7 mouse cellular contexts compared by ENCODE assay signal in the genomic region with DNA sequence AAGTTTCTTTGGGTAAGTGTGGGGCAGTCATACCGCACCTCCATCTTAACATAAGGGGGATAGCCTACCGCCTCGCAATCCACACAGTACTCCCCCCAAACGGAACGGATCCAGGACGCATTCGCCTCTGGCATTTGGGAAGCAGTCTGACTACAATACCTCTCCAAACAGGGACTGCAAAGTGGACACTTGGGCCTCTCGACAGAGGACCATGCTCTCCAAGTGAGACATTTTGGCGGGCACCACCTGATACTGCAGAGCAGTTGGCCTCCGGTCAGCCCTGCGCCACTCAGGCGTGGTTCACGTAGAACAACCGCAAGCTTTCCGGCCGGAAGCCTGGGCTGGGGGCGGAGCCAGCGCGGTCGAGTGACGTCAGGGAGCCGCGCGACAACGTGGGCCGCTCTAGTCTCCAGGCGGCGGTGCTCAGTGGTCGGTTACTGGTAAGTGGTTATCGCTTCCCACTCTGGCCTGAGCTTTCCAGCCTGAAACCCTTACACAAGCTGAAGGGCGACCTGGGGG. TPM values are rescaled to one million over a fixed set of nuclear protein-coding genes. Genes with fewer than 3 reads are reported as not detected.
DNase-seq lines count a peak whose midpoint lies in the region; ATAC-seq and TF ChIP-seq lines count a peak whose summit lies in the region.

A gene (minus strand): TSS at position 397 of the 519 bp plus-strand sequence.

- peak within 1 kb of the TSS; percentile 67 for H3K9ac ChIP-seq in intestine, postnatal 0 days (ENCODE audit: low read depth, low read length)
- H3K9ac ChIP-seq in midbrain, embryonic 12.5 days (replicated peaks) = peak within 1 kb of the TSS; percentile 77

- no peaks in the 10 kb centered on the region for H3K4me1 ChIP-seq in intestine, postnatal 0 days (replicated peaks; ENCODE audit: control insufficient read depth, insufficient read depth, low read length)
- peaks cover 10% of the 10 kb centered on the region for H3K4me1 ChIP-seq in midbrain, embryonic 12.5 days
- H3K4me1 ChIP-seq in small intestine, adult 2 months (ENCODE audit: control insufficient read depth, insufficient read depth, insufficient read length, low read length) = peaks cover 2% of the 10 kb centered on the region; the same call in 1 of the 2 replicates

- H3K27ac ChIP-seq in intestine, postnatal 0 days (ENCODE audit: low read depth, low read length) = peak within 1 kb of the TSS; percentile 69
- H3K27ac ChIP-seq in midbrain, embryonic 12.5 days (replicated peaks) = peak within 1 kb of the TSS; percentile 70
- H3K27ac ChIP-seq in small intestine, adult 2 months (ENCODE audit: insufficient read depth, low read depth, low read length) = peak within 1 kb of the TSS; percentile 77

- H3K36me3 ChIP-seq in intestine, postnatal 0 days (ENCODE audit: control insufficient read depth, insufficient read depth) = peaks cover 15% of the 10 kb centered on the region
- peaks cover 15% of the 10 kb centered on the region for H3K36me3 ChIP-seq in midbrain, embryonic 12.5 days
- H3K36me3 ChIP-seq in small intestine, adult 2 months (ENCODE audit: control insufficient read depth, insufficient read depth, low read length) = peaks cover 13% of the 10 kb centered on the region

- no peaks in the 10 kb centered on the region for H3K9me3 ChIP-seq in intestine, postnatal 0 days (ENCODE audit: control insufficient read depth)
- no peaks in the 10 kb centered on the region for H3K9me3 ChIP-seq in midbrain, embryonic 12.5 days

- H3K4me3 ChIP-seq in intestine, postnatal 0 days (ENCODE audit: low read depth, low read length) = peak within 1 kb of the TSS; percentile 70
- H3K4me3 ChIP-seq in midbrain, embryonic 12.5 days = peak within 1 kb of the TSS; percentile 70
- H3K4me3 ChIP-seq in small intestine, adult 2 months (ENCODE audit: low read depth, low read length) = peak within 1 kb of the TSS; percentile 97

- peak; percentile 37 for TF ChIP-seq CTCF in intestine, postnatal 0 days (IDR thresholded peaks at IDR 0.05; ENCODE audit: low read depth)
- no peak for TF ChIP-seq CTCF in small intestine, adult 2 months (IDR thresholded peaks at IDR 0.05; ENCODE audit: extremely low read depth, insufficient read length, insufficient replicate concordance, low read depth, low read length)

- H3K27me3 ChIP-seq in intestine, postnatal 0 days (replicated peaks; ENCODE audit: control insufficient read depth, insufficient read depth, low read length) = no peaks in the 10 kb centered on the region
- no peaks in the 10 kb centered on the region for H3K27me3 ChIP-seq in midbrain, embryonic 12.5 days
- H3K27me3 ChIP-seq in small intestine, adult 2 months (ENCODE audit: control insufficient read depth, insufficient read depth, low read length) = no peaks in the 10 kb centered on the region

- WGBS in intestine, postnatal 0 days = under 1% methylated on average over 31 of the region's 31 CpGs
- under 1% methylated on average over 31 of the region's 31 CpGs for WGBS in midbrain, embryonic 12.5 days
- WGBS in small intestine, adult 2 months = under 1% methylated on average over 31 of the region's 31 CpGs

- peak; percentile 89 for TF ChIP-seq POLR2A in small intestine, adult 2 months (IDR thresholded peaks at IDR 0.05; ENCODE audit: low read depth, low read length)

- intact Hi-C loops in left cerebral cortex, postnatal 4 days (cut with DNase I) = no loop called here

- peak; percentile 89 for DNase-seq in adrenal gland, adult 8-10 months
- DNase-seq in embryo, embryonic 9.5 days (ENCODE audit: extremely low spot score) = peak; percentile 93
- DNase-seq in gastrocnemius, postnatal 4 days (ENCODE audit: low spot score in 2 of 2) = peak; percentile 89 to 94
- DNase-seq in left cerebral cortex, postnatal 4 days = peak; percentile 96

- peak within 1 kb of the TSS; percentile 75 for H3K4me2 ChIP-seq in intestine, postnatal 0 days (replicated peaks; ENCODE audit: low read depth)
- H3K4me2 ChIP-seq in midbrain, embryonic 12.5 days (replicated peaks) = peak within 1 kb of the TSS; percentile 63

- ATAC-seq in intestine, postnatal 0 days = peak; percentile 99
- peak; percentile 100 for ATAC-seq in midbrain, embryonic 12.5 days (ENCODE audit: low FRiP score, low read depth)

RNA-seq across cellular contexts. Expression of the gene that starts here (rescaled TPM):
- 10 to 100 TPM; 16.3 to 21.0 (median 19.9) TPM for total RNA-seq in adrenal gland, adult 8-10 months (2022)
- total RNA-seq in gastrocnemius, postnatal 4 days (2021) = 10 to 100 TPM; 13.3 to 15.1 TPM
- 18.1 and 18.5 TPM in 2 replicates for polyA plus RNA-seq in intestine, postnatal 0 days (2015; fragmentation: Nextera tagmentation; extraction: Ambion mirVana)
- 10 to 100 TPM; 22.7 to 24.4 TPM for total RNA-seq in left cerebral cortex, postnatal 4 days (2021)
- 36.0 and 36.4 TPM in 2 replicates for polyA plus RNA-seq in midbrain, embryonic 12.5 days (2016; fragmentation: Nextera tagmentation; extraction: Ambion mirVana)
- polyA plus RNA-seq in small intestine, adult 2 months (2012; rRNA removed) = 0.81 and 1.2 TPM in 2 replicates

Comparison
In these comparisons a context has a peak if more than half of its experiments do, and no peak if none do; other contexts are left out.
1. Peak in every context shown above with its lines: DNase-seq, ATAC-seq, H3K4me3 ChIP-seq and H3K27ac ChIP-seq.